Mouse (Mus musculus) ES-E14 (cell line): ENCODE data around the gene Efemp2. TPM values are rescaled to one million over a fixed set of nuclear protein-coding genes. Genes with fewer than 3 reads are reported as not detected.

Experiments used
- DNase-seq: peaks from one replicate; pipeline ENCODE4 v3.0.0-alpha.2; 2013; ENCODE audit warnings: low read depth, low spot score
- H3K27ac ChIP-seq: 2 replicates; pipeline ENCODE4 v1.5.1; 2012; ENCODE audit warnings: low read depth, mild to moderate bottlenecking, low read length, moderate library complexity, mixed read lengths; ENCODE audit not compliant: poor library complexity, insufficient read depth, severe bottlenecking
- H3K36me3 ChIP-seq: 2 replicates; pipeline ENCODE4 v1.6.1; 2012; ENCODE audit warnings: mild to moderate bottlenecking, low read length, moderate library complexity, mixed read lengths; ENCODE audit not compliant: control insufficient read depth, poor library complexity, insufficient read depth, severe bottlenecking
- H3K4me1 ChIP-seq, 2 experiments: fragments of 150-350 bp in 1 of 2; sonication (generic) in 1 of 2; 2 replicates each; pipeline ENCODE4 v1.6.1; 2012; ENCODE audit warnings: low read length in 2 of 2, mild to moderate bottlenecking in 1 of 2, mixed read lengths in 1 of 2; ENCODE audit not compliant: control insufficient read depth in 2 of 2, insufficient read depth in 2 of 2, poor library complexity in 1 of 2
- H3K4me3 ChIP-seq, 2 experiments: fragments of 150-350 bp in 1 of 2; sonication (generic) in 1 of 2; 2 replicates each; pipeline ENCODE4 v1.5.1; 2012; ENCODE audit warnings: low read length in 2 of 2, low read depth in 1 of 2, mild to moderate bottlenecking in 1 of 2, mixed read lengths in 1 of 2; ENCODE audit not compliant: insufficient read depth in 1 of 2, poor library complexity in 1 of 2, severe bottlenecking in 1 of 2
- H3K9ac ChIP-seq: 2 replicates; pipeline ENCODE4 v1.6.1; 2012; ENCODE audit warnings: low read depth, mild to moderate bottlenecking, low read length, mixed read lengths; ENCODE audit not compliant: poor library complexity, insufficient read depth, severe bottlenecking
- H3K9me3 ChIP-seq: fragments of 150-350 bp; sonication (generic); 2 replicates; pipeline ENCODE4 v1.6.1; 2012; ENCODE audit warnings: low read depth, mild to moderate bottlenecking, low read length; ENCODE audit not compliant: control insufficient read depth, insufficient read depth
- CHD2 ChIP-seq: IDR thresholded peaks from 2 replicates; pipeline ENCODE4 v1.6.1; 2014; ENCODE audit warnings: mild to moderate bottlenecking, low read depth, low read length, inconsistent platforms
- HCFC1 ChIP-seq: IDR thresholded peaks from 2 replicates; pipeline ENCODE4 v1.6.1; 2012; ENCODE audit warnings: low read length, inconsistent platforms, borderline replicate concordance; ENCODE audit not compliant: insufficient read depth
- MAFK ChIP-seq: IDR thresholded peaks from 2 replicates; pipeline ENCODE4 v1.6.1; 2014; ENCODE audit warnings: mild to moderate bottlenecking, low read depth, low read length, inconsistent platforms; ENCODE audit not compliant: insufficient read depth
- ZC3H11A ChIP-seq: IDR thresholded peaks from 2 replicates; pipeline ENCODE4 v1.6.1; 2012; ENCODE audit warnings: low read depth, mild to moderate bottlenecking, inconsistent platforms, low read length, borderline replicate concordance
- ZNF384 ChIP-seq: IDR thresholded peaks from 2 replicates; pipeline ENCODE4 v1.6.1; 2012; ENCODE audit warnings: low read depth, low read length, inconsistent platforms
- in situ Hi-C, 2 experiments: fragments of 600-800 bp; cut with MboI; formaldehyde crosslinking; loops; one replicate each; pipeline ENCODE4 v1.15.1; 2025; ENCODE audit warnings: low sequenced_read_pairs in 2 of 2, inconsistent platforms in 1 of 2; ENCODE audit not compliant: unreplicated experiment in 2 of 2
- total RNA-seq: library from RNA; depleted of rRNA; stranded (reverse); fragments of 300-350 nt; gene quantifications from 2 replicates; pipeline ENCODE4 v1.2.3, GENCODE M21; 2012

Gene Efemp2
- total RNA-seq, 1 experiment = 23.9 TPM

DNA sequence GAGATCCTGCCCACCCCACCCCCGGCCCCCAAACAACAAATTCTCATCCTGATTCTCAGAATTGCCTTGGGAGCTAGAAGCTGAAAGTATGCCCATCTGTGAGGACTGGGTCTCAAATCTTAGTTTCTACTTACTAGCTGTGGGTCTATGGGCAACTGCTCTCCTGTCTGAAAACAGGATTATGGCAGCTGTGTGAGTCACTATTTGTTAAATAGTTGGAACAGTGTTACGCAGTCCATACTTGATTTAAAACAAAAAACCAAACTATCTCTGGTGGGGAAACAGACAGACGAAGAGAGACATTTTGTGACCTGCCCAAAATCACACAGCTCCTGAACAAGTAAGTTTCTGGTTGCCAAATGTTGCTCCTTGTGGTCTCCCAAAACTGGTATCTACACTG, 24.1 kb upstream of the Efemp2 start:
- DNase-seq = no peak
- H3K4me3 ChIP-seq = no peak overlapping the region
- H3K9me3 ChIP-seq = no peaks in the 10 kb centered on the region
- peaks cover 0 to 3% of the 10 kb centered on the region in 2 experiments; a peak in 1 of 4 replicates for H3K4me1 ChIP-seq
- H3K36me3 ChIP-seq = 0 out of 2 replicates have a peak, but pooled peaks cover 5% of the 10 kb centered on the region
- TF ChIP-seq CHD2 (no peak), HCFC1 (no peak), ZNF384 (no peak), MAFK (no peak), ZC3H11A (no peak)
- no peak overlapping the region for H3K27ac ChIP-seq
- H3K9ac ChIP-seq = no peak overlapping the region
- in situ Hi-C loops = no loop called here

DNA sequence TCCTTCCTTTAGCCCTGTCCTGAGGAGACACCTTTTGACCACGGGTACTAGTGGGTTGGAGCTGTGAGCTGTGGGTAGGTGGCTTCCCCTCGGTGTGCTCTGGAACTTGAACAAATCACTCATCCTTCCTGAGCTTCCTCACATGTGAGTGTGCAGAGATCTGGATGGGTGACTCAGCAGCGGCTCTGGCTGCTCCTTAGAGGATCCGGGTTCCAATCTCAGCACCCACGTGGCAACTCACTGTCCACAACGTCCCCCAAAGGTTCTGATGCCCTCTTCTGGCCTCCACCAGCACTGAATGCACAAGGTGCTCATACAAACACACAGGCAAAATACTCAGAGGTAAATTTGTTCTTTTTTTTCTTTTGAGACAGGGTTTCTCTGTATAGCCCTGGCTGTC, 22.0 kb upstream of the Efemp2 start:
- in situ Hi-C loops = no loop called here
- H3K36me3 ChIP-seq = 0 out of 2 replicates have a peak, but pooled peaks cover 5% of the 10 kb centered on the region
- no peak overlapping the region for H3K9ac ChIP-seq
- H3K27ac ChIP-seq = no peak overlapping the region
- DNase-seq = no peak
- TF ChIP-seq ZC3H11A = no peak
- no peak for TF ChIP-seq CHD2
- no peak for TF ChIP-seq ZNF384
- no peak for TF ChIP-seq HCFC1
- no peak for TF ChIP-seq MAFK
- no peaks in the 10 kb centered on the region for H3K9me3 ChIP-seq
- peaks cover 2 to 11% of the 10 kb centered on the region in 2 experiments; a peak in 3 of 4 replicates for H3K4me1 ChIP-seq
- no peak overlapping the region for H3K4me3 ChIP-seq

DNA sequence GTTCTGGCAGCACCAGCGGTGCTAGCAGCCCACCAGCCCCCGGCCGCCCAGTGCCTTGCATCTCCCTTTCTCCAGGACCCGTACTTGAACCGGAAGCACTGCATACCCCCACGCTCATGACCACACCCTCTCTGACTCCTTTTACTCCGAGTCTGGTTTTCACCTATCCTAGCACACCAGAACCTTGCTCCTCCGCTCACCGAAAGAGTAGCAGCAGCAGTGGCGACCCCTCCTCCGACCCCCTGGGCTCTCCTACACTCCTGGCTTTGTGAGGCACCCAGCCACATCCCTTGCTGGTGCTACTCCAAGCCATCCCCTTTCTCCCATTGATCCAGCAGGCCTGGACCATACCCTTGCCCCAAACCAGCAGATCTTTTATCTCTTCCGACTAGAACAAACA, 18.7 kb upstream of the Efemp2 start:
- H3K4me1 ChIP-seq = peaks cover 2 to 9% of the 10 kb centered on the region in 2 experiments; a peak in 3 of 4 replicates

DNA sequence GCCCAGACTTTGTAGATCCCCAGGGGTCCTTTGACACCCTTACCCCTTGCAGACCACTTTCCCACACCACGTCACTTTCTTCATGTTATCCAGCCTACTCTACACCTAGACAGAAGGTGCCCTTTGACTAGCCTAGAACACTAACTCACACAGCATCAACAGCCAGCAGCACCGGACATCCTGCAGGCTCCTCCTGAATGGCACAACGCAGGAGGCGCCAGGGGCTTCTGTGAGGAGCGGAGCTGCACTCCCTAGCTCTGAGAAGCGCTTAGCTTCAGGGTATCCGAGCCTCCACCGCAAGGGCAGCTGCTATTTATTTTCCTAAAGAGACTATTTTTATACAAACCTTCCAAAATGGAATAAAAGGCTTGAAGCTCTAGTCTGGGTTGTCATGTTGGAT, 18.2 kb upstream of the Efemp2 start:
- Histone ChIP-seq H3K27ac (no peak overlapping the region), H3K9ac (peak overlapping the region; percentile 81; the same call in 1 of the 2 replicates), H3K36me3 (0 out of 2 replicates have a peak, but pooled peaks cover 5% of the 10 kb centered on the region), H3K4me1 (peaks cover 2 to 9% of the 10 kb centered on the region in 2 experiments; a peak in 3 of 4 replicates), H3K9me3 (no peaks in the 10 kb centered on the region), H3K4me3 (peak overlapping the region; percentile 77 to 96; a peak in 3 of 4 replicates)
- in situ Hi-C loops = no loop called here
- DNase-seq = no peak
- TF ChIP-seq ZNF384 (no peak), MAFK (no peak), CHD2 (no peak), HCFC1 (no peak), ZC3H11A (no peak)

More for the DNA sequence above, 18.7 kb upstream of the Efemp2 start:
- in situ Hi-C loops = no loop called here
- DNase-seq = no peak
- Histone ChIP-seq H3K4me3 (peak overlapping the region; percentile 1 to 22; a peak in 1 of 4 replicates), H3K36me3 (0 out of 2 replicates have a peak, but pooled peaks cover 5% of the 10 kb centered on the region), H3K27ac (no peak overlapping the region), H3K9me3 (no peaks in the 10 kb centered on the region), H3K9ac (no peak overlapping the region)
- TF ChIP-seq ZC3H11A = no peak
- TF ChIP-seq ZNF384 = no peak

DNA sequence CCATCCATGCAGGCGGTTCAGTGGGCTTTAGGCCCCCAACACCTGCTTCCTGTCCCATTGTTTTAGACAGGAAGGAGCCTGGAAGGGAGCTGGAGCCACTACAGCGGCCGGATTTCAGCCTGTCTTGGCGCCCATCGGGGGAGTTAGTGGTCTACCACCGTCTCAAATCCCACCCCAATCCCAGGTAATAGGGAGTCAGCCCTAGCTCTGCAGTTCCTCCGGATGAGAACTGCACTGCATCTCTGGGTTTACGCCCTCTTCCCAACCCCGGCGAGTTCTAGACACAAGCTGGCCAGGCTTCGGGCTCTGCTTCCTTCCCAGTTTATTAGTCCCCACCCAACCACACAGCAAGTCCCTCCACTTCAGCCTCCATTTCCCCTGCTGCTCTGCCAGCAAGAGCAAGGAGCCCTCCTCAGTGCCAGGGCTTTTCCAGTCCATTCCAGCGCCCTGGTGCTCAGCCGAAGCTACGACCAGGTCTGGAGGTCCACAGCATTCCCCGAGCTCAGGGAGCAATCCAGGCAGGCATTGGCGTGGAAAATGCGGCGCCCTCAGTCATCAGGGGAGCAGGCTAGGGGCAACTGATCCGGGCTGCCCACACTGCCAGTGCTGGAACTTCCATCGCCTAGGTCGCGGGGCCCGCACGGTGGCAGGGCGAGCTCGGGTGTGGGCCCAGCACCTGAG, 17.4 kb upstream of the Efemp2 start:
- Histone ChIP-seq H3K36me3 (0 out of 2 replicates have a peak, but pooled peaks cover 5% of the 10 kb centered on the region), H3K27ac (no peak overlapping the region), H3K9ac (peak overlapping the region; percentile 81), H3K4me1 (peaks cover 2 to 9% of the 10 kb centered on the region in 2 experiments; a peak in 3 of 4 replicates), H3K4me3 (peak overlapping the region; percentile 77 to 96), H3K9me3 (no peaks in the 10 kb centered on the region)
- in situ Hi-C loops = no loop called here
- TF ChIP-seq MAFK (no peak), HCFC1 (no peak), CHD2 (no peak), ZC3H11A (no peak), ZNF384 (no peak)
- DNase-seq = no peak
